Mouse (Mus musculus) liver, embryonic 11.5 days (tissue): ENCODE data around the gene Rab9. TPM values are rescaled to one million over a fixed set of nuclear protein-coding genes. Genes with fewer than 3 reads are reported as not detected.
"Not testable (repeated sequence)": the region's sequence is repeated elsewhere in the genome, so short reads cannot be mapped to it uniquely, and the experiment has no call there.

Source experiments
- ATAC-seq: fragments of 200-750 bp; cut with Nextera tagmentation; replicated peaks from 2 replicates; pipeline ENCODE4 v1.8.0; 2017; ENCODE audit warnings: moderate number of reproducible peaks, mild to moderate bottlenecking, moderate TSS enrichment, moderate library complexity; ENCODE audit not compliant: low FRiP score
- DNase-seq: peaks from one replicate; pipeline ENCODE4 v3.0.0-alpha.2; 2017; ENCODE audit warnings: low spot score
- H3K27ac ChIP-seq: fragments of 300-500 bp; sonication (generic); 2 replicates; pipeline ENCODE4 v1.5.1; 2014; ENCODE audit warnings: mild to moderate bottlenecking, low read depth, low read length, control low read depth
- H3K27me3 ChIP-seq: fragments of 300-500 bp; sonication (generic); replicated peaks from 2 replicates; pipeline ENCODE4 v1.6.1; 2014; ENCODE audit warnings: low read length, mixed read lengths; ENCODE audit not compliant: control insufficient read depth, insufficient read depth
- H3K36me3 ChIP-seq: fragments of 300-500 bp; sonication (generic); 2 replicates; pipeline ENCODE4 v1.6.1; 2014; ENCODE audit warnings: mild to moderate bottlenecking, low read length, moderate library complexity, mixed read lengths; ENCODE audit not compliant: control insufficient read depth, insufficient read depth
- H3K4me1 ChIP-seq: fragments of 300-500 bp; sonication (generic); replicated peaks from 2 replicates; pipeline ENCODE4 v1.6.1; 2014; ENCODE audit warnings: low read length, mixed read lengths; ENCODE audit not compliant: control insufficient read depth, insufficient read depth
- H3K4me2 ChIP-seq: fragments of 300-500 bp; sonication (generic); 2 replicates; pipeline ENCODE4 v1.6.1; 2014; ENCODE audit warnings: mild to moderate bottlenecking, control low read depth, moderate library complexity
- H3K4me3 ChIP-seq: fragments of 300-500 bp; sonication (generic); 2 replicates; pipeline ENCODE4 v1.5.1; 2014; ENCODE audit warnings: low read depth, low read length, control low read depth
- H3K9ac ChIP-seq: fragments of 300-500 bp; sonication (generic); 2 replicates; pipeline ENCODE4 v1.6.1; 2014; ENCODE audit warnings: low read depth, low read length, control low read depth
- H3K9me3 ChIP-seq: fragments of 300-500 bp; sonication (generic); 2 replicates; pipeline ENCODE4 v1.6.1; 2016; ENCODE audit warnings: low read length, inconsistent platforms, mixed read lengths; ENCODE audit not compliant: control insufficient read depth
- WGBS: fragments of 180-500 bp; shearing (Covaris S2); extraction: QIAGEN DNeasy Blood & Tissue Kit; methylation state at CpG from one replicate; pipeline ENCODE4 v1.1.7; 2014; 5-methylcytosine and 5-hydroxymethylcytosine counted together
- polyA plus RNA-seq: library from polyadenylated mRNA; unstranded; fragments of >200 nt; fragmentation: Nextera tagmentation; extraction: Ambion mirVana; gene quantifications from 2 replicates; pipeline ENCODE4 v1.2.1, GENCODE M21; 2014

Gene Rab9
- polyA plus RNA-seq: 46.2 and 46.6 TPM in 2 replicates

- peak within 1 kb of the TSS; percentile 59 for H3K4me2 ChIP-seq
- peak; percentile 98 for ATAC-seq
- H3K4me3 ChIP-seq: peak within 1 kb of the TSS; percentile 61
- H3K9me3 ChIP-seq: no peaks in the 10 kb centered on the region
- peak within 1 kb of the TSS; percentile 66 for H3K27ac ChIP-seq
- H3K4me1 ChIP-seq: no peaks in the 10 kb centered on the region
- DNase-seq: peak; percentile 90
- peaks cover 4% of the 10 kb centered on the region; the same call in 1 of the 2 replicates for H3K27me3 ChIP-seq
- WGBS: 13% methylated on average over 33 of the region's 41 CpGs
- peak within 1 kb of the TSS; percentile 72 for H3K9ac ChIP-seq
- H3K36me3 ChIP-seq: no peaks in the 10 kb centered on the region
These were observed at the start of gene Rab9 for GRCm38 (mm10) chrX:166479365-166479983. Gene Rab9, minus strand, starts transcription at chrX:166479867.

- H3K9ac ChIP-seq: no peak overlapping the region
- H3K9me3 ChIP-seq: no peaks in the 10 kb centered on the region
These were observed 48.5 kb upstream of the Rab9 start for GRCm38 (mm10) chrX:166528126-166528525.

GRCm38 (mm10) chrX:166525637-166526315, 46.1 kb upstream of the Rab9 start:
- Histone ChIP-seq H3K4me1 (no peaks in the 10 kb centered on the region), H3K4me3 (no peak overlapping the region), H3K36me3 (no peaks in the 10 kb centered on the region), H3K9ac (no peak overlapping the region), H3K27ac (no peak overlapping the region), H3K27me3 (no peaks in the 10 kb centered on the region), H3K9me3 (no peaks in the 10 kb centered on the region), H3K4me2 (no peak overlapping the region)
- DNase-seq (no peak), ATAC-seq (no peak)
- 87% methylated on average over 2 of the region's 2 CpGs for WGBS

More at GRCm38 (mm10) chrX:166528126-166528525, 48.5 kb upstream of the Rab9 start:
- WGBS: 78% methylated on average over 3 of the region's 3 CpGs
- H3K27me3 ChIP-seq: no peaks in the 10 kb centered on the region
- H3K4me2 ChIP-seq: no peak overlapping the region
- no peak overlapping the region for H3K4me3 ChIP-seq
- no peak for DNase-seq
- H3K27ac ChIP-seq: no peak overlapping the region
- no peaks in the 10 kb centered on the region for H3K36me3 ChIP-seq
- H3K4me1 ChIP-seq: no peaks in the 10 kb centered on the region
- ATAC-seq: no peak

GRCm38 (mm10) chrX:166520782-166521181, 41.1 kb upstream of the Rab9 start:
- ATAC-seq: no peak
- no peak overlapping the region for H3K4me3 ChIP-seq
- WGBS: 79% methylated on average over 5 of the region's 5 CpGs

GRCm38 (mm10) chrX:166518345-166518744, 38.7 kb upstream of the Rab9 start, which contains the start of gene Tceanc:
Gene Tceanc, minus strand, starts transcription at chrX:166518567.
- no peak within 1 kb of the TSS for H3K4me3 ChIP-seq
- ATAC-seq (no peak), DNase-seq (no peak)
- H3K36me3 ChIP-seq: no peaks in the 10 kb centered on the region
- 77% methylated on average over 16 of the region's 16 CpGs for WGBS
- no peaks in the 10 kb centered on the region for H3K4me1 ChIP-seq
- H3K9me3 ChIP-seq: no peaks in the 10 kb centered on the region
- no peak within 1 kb of the TSS for H3K27ac ChIP-seq
- no peaks in the 10 kb centered on the region for H3K27me3 ChIP-seq
- H3K4me2 ChIP-seq: no peak within 1 kb of the TSS
- H3K9ac ChIP-seq: no peak within 1 kb of the TSS

More at GRCm38 (mm10) chrX:166520782-166521181, 41.1 kb upstream of the Rab9 start:
- no peak overlapping the region for H3K9ac ChIP-seq
- H3K36me3 ChIP-seq: no peaks in the 10 kb centered on the region
- no peaks in the 10 kb centered on the region for H3K27me3 ChIP-seq
- H3K4me1 ChIP-seq: no peaks in the 10 kb centered on the region
- no peak for DNase-seq
- H3K9me3 ChIP-seq: no peaks in the 10 kb centered on the region
- H3K4me2 ChIP-seq: no peak overlapping the region
- H3K27ac ChIP-seq: no peak overlapping the region

- Histone ChIP-seq H3K4me1 (no peaks in the 10 kb centered on the region), H3K9ac (no peak overlapping the region), H3K27ac (no peak overlapping the region), H3K4me3 (no peak overlapping the region), H3K4me2 (no peak overlapping the region), H3K9me3 (no peaks in the 10 kb centered on the region), H3K27me3 (no peaks in the 10 kb centered on the region), H3K36me3 (no peaks in the 10 kb centered on the region)
- WGBS: 70% methylated on average over 1 of the region's 1 CpGs
- DNase-seq: no peak
- no peak for ATAC-seq
These were observed 37.0 kb upstream of the Rab9 start for GRCm38 (mm10) chrX:166516631-166517030.

- Histone ChIP-seq H3K9ac (no peak overlapping the region), H3K36me3 (no peaks in the 10 kb centered on the region), H3K4me1 (no peaks in the 10 kb centered on the region), H3K9me3 (no peaks in the 10 kb centered on the region), H3K4me2 (no peak overlapping the region), H3K27ac (no peak overlapping the region), H3K27me3 (no peaks in the 10 kb centered on the region), H3K4me3 (no peak overlapping the region)
- ATAC-seq: no peak
- WGBS: 64% methylated on average over 3 of the region's 3 CpGs
- no peak for DNase-seq
These were observed 36.3 kb upstream of the Rab9 start for GRCm38 (mm10) chrX:166515923-166516322.

- not testable (repeated sequence) for ATAC-seq, H3K4me3 ChIP-seq, H3K27me3 ChIP-seq, DNase-seq, H3K9ac ChIP-seq, H3K9me3 ChIP-seq, H3K36me3 ChIP-seq, H3K4me1 ChIP-seq, H3K27ac ChIP-seq
- peak overlapping the region; percentile 47 for H3K4me2 ChIP-seq
- 18% methylated on average over 12 of the region's 12 CpGs for WGBS
These were observed 34.4 kb upstream of the Rab9 start for GRCm38 (mm10) chrX:166514035-166514434.
